8 mouse cellular contexts compared by ENCODE assay signal in the genomic region with DNA sequence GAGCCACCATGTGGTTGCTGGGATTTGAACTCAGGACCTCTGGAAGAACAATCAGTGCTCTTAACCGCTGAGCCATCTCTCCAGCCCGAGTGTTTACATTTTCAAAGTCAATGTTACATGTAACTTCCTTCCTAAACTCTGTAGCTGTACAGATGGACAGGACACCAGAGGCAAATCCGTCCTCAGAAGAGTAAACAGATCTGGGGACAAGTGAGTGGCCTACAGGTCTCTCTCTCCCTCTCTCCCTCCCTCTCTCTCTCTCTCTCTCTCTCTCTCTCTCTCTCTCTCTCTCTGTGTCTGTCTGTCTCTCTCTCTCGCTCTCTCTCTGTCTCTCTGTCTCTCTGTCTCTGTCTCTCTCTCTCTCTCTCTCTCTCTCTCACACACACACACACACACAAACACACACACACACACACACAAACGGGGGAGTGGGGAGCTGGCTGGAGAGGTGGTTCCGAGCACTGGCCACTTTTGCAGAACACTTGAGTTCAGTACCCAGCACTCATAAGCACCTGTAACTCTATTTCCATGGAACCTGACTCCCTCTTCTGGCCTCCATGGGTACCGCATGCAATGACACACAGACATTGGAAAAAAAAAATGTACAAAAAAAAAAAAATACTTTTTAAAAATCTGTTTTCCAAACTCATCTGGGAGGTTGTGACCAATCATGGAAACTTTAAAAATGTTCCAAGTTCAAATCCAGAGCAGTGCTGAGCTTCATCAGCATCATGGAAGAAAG. TPM values are rescaled to one million over a fixed set of nuclear protein-coding genes. Genes with fewer than 3 reads are reported as not detected.
A peak's percentile ranks its signal among the peaks of the same experiment; 100 is the strongest.
DNase-seq lines count a peak whose midpoint lies in the region; ATAC-seq and TF ChIP-seq lines count a peak whose summit lies in the region.
"Not testable (repeated sequence)": the region's sequence is repeated elsewhere in the genome, so short reads cannot be mapped to it uniquely, and the experiment has no call there.

No protein-coding gene starts in this region.

- not testable (repeated sequence) for H3K9ac ChIP-seq in heart, adult 2 months (ENCODE audit: low read depth, low read length); lung, embryonic 14.5 days

- H3K27me3 ChIP-seq in E14TG2a.4 (ENCODE audit: insufficient read depth, low read length); embryonic facial prominence, embryonic 10.5 days (replicated peaks; ENCODE audit: low read depth, poor library complexity, severe bottlenecking); heart, adult 2 months (ENCODE audit: control insufficient read depth, insufficient read depth, low read length); lung, embryonic 14.5 days (ENCODE audit: insufficient read depth, low read length): not testable (repeated sequence)

- H3K27ac ChIP-seq in embryonic facial prominence, embryonic 10.5 days (replicated peaks), result peak overlapping the region; percentile 44; the same call in 1 of the 2 replicates
- H3K27ac ChIP-seq in heart, adult 2 months; lung, embryonic 14.5 days (ENCODE audit: low read depth): not testable (repeated sequence)

- H3K4me3 ChIP-seq in E14TG2a.4 (replicated peaks; ENCODE audit: low read length); embryonic facial prominence, embryonic 10.5 days; heart, adult 2 months; lung, embryonic 14.5 days (ENCODE audit: low read depth, low read length): not testable (repeated sequence)

- TF ChIP-seq POLR2A in heart, adult 2 months (IDR thresholded peaks at IDR 0.05; ENCODE audit: insufficient read depth, low read depth, low read length), result not testable (repeated sequence)

- not testable (repeated sequence) for ATAC-seq in lung, embryonic 14.5 days (ENCODE audit: insufficient read depth)
- ATAC-seq in neutrophil, adult 5-6 weeks (ENCODE audit: extremely low read depth, insufficient number of reproducible peaks, low FRiP score, poor library complexity, severe bottlenecking), result peak; percentile 53; the same call in 1 of the 2 replicates

- H3K4me1 ChIP-seq in E14TG2a.4 (replicated peaks; ENCODE audit: low read depth, low read length), result peaks cover 29% of the 10 kb centered on the region
- peaks cover 37% of the 10 kb centered on the region for H3K4me1 ChIP-seq in embryonic facial prominence, embryonic 10.5 days
- H3K4me1 ChIP-seq in heart, adult 2 months (ENCODE audit: control insufficient read depth, insufficient read depth, low read length), result peaks cover 13% of the 10 kb centered on the region
- peaks cover 19% of the 10 kb centered on the region for H3K4me1 ChIP-seq in lung, embryonic 14.5 days (ENCODE audit: insufficient read depth)

- not testable (repeated sequence) for H3K4me2 ChIP-seq in lung, embryonic 14.5 days

- H3K9me3 ChIP-seq in E14TG2a.4 (ENCODE audit: low read length); embryonic facial prominence, embryonic 10.5 days; lung, embryonic 14.5 days (ENCODE audit: low read depth, low read length): not testable (repeated sequence)

- intact Hi-C loops in heart, adult 2 months (cut with DNase I), result loop anchor here (10.0 kb wide), 2 partner anchors 112 to 278 kb away; a partner anchor contains a TSS

- not testable (repeated sequence) for H3K36me3 ChIP-seq in E14TG2a.4 (ENCODE audit: insufficient read depth, low read length); heart, adult 2 months (ENCODE audit: control insufficient read depth, insufficient read depth, low read length); lung, embryonic 14.5 days (ENCODE audit: insufficient read depth)
- peaks cover 15% of the 10 kb centered on the region for H3K36me3 ChIP-seq in embryonic facial prominence, embryonic 10.5 days (replicated peaks)

- 74% methylated on average over 7 of the region's 7 CpGs for WGBS in embryonic facial prominence, embryonic 10.5 days
- 75% methylated on average over 7 of the region's 7 CpGs for WGBS in heart, adult 2 months
- WGBS in lung, embryonic 14.5 days, result 53% methylated on average over 7 of the region's 7 CpGs

- TF ChIP-seq CTCF in E14TG2a.4 (conservative IDR thresholded peaks at IDR 0.05; ENCODE audit: low read length), result peak; percentile 57
- peak; percentile 72 for TF ChIP-seq CTCF in heart, adult 2 months (IDR thresholded peaks at IDR 0.05)
- peak; percentile 69 for TF ChIP-seq CTCF in lung, embryonic 14.5 days (IDR thresholded peaks at IDR 0.05; ENCODE audit: low read depth)

- TF ChIP-seq EP300 in heart, adult 2 months (IDR thresholded peaks at IDR 0.05; ENCODE audit: insufficient read depth, low read depth, low read length), result not testable (repeated sequence)

- peak; percentile 46 for DNase-seq in adrenal gland, postnatal 14 days
- peak; percentile 40 for DNase-seq in embryonic facial prominence, embryonic 10.5 days (ENCODE audit: low spot score)
- DNase-seq in heart, adult 2 months, result not testable (repeated sequence)
- peak; percentile 45 to 64 for DNase-seq in kidney, postnatal 4 days
- DNase-seq in lung, embryonic 14.5 days, result peak; percentile 70
- peak; percentile 56 for DNase-seq in thymus, postnatal 14 days

- not testable (repeated sequence) for H3K79me2 ChIP-seq in heart, adult 2 months (replicated peaks; ENCODE audit: control insufficient read depth, insufficient read depth, low read length)

RNA-seq across cellular contexts. Expression of a gene that starts 47.3 kb away (rescaled TPM):
- total RNA-seq in adrenal gland, postnatal 14 days (2021), result 60.2 and 71.6 TPM in 2 replicates
- 98.8 and 111 TPM in 2 replicates for polyA plus RNA-seq in embryonic facial prominence, embryonic 10.5 days (2016; fragmentation: Nextera tagmentation; extraction: Ambion mirVana)
- 10 to 100 TPM; 23.5 to 24.7 TPM for total RNA-seq in heart, adult 2 months (2021)
- 22.3 and 24.2 TPM in 2 replicates for polyA plus RNA-seq in heart, adult 2 months (2012; rRNA removed)
- polyA plus RNA-seq in lung, embryonic 14.5 days (2014; fragmentation: Nextera tagmentation; extraction: Ambion mirVana), result 101 and 111 TPM in 2 replicates
- total RNA-seq in neutrophil, adult 5-6 weeks (2017), result 73.7 and 82.9 TPM in 2 replicates
